Mouse (Mus musculus) left cerebral cortex, adult 8-10 months (tissue): ENCODE measurements around the gene Esp16. TPM values are rescaled to one million over a fixed set of nuclear protein-coding genes. Genes with fewer than 3 reads are reported as not detected.
"Not testable (repeated sequence)": the region's sequence is repeated elsewhere in the genome, so short reads cannot be mapped to it uniquely, and the experiment has no call there.

Source experiments
- DNase-seq, 2 experiments: peaks; one replicate each; pipeline ENCODE4 v3.0.0; 2022; ENCODE audit warnings: low spot score in 2 of 2
- total RNA-seq, 4 experiments: library from RNA; stranded (reverse); gene quantifications; 2 replicates each; pipeline ENCODE4 v1.2.4; 2022

Esp16 gene
- total RNA-seq: not detected

GRCm38 (mm10) chr17:39535842-39536241 lies at the start of gene Esp16:
Esp16 (plus strand) TSS chr17:39536142.
- DNase-seq: not testable (repeated sequence)

- not testable (repeated sequence) for DNase-seq
These were observed 37.9 kb upstream of the Esp16 start for GRCm38 (mm10) chr17:39498043-39498442.

Other genes starting within 250 kb of the Esp16 start
- gene Esp18, start 129.8 kb upstream of the Esp16 start, total RNA-seq: not detected
- gene Esp15, start 104.8 kb downstream of the Esp16 start, total RNA-seq: not detected